Mouse (Mus musculus) myocyte (in vitro differentiated cells): ENCODE measurements around the gene Itpr1. TPM values are rescaled to one million over a fixed set of nuclear protein-coding genes. Genes with fewer than 3 reads are reported as not detected.

Experiments
- H3K27me3 ChIP-seq: one replicate; pipeline ENCODE4 v1.6.1; 2011; ENCODE audit not compliant: control insufficient read depth, insufficient read depth, insufficient read length
- H3K36me3 ChIP-seq: one replicate; pipeline ENCODE4 v1.6.1; 2011; ENCODE audit not compliant: control insufficient read depth, insufficient read depth
- H3K4me2 ChIP-seq: one replicate; pipeline ENCODE4 v1.6.1; 2011; ENCODE audit warnings: low read depth, control low read depth
- H3K4me3 ChIP-seq: one replicate; pipeline ENCODE4 v1.5.1; 2011; ENCODE audit warnings: mild to moderate bottlenecking, control low read depth, moderate library complexity
- H3K79me2 ChIP-seq: one replicate; pipeline ENCODE4 v1.6.1; 2011; ENCODE audit not compliant: control insufficient read depth, insufficient read depth
- H3ac ChIP-seq: one replicate; pipeline ENCODE4 v1.6.1; 2011; ENCODE audit not compliant: control insufficient read depth, insufficient read length
- CEBPB ChIP-seq: IDR thresholded peaks from 2 replicates; pipeline ENCODE4 v1.6.1; 2011; ENCODE audit warnings: mild to moderate bottlenecking, moderate library complexity; ENCODE audit not compliant: poor library complexity, insufficient read depth, severe bottlenecking
- E2F4 ChIP-seq: IDR thresholded peaks from one replicate; pipeline ENCODE4 v1.6.1; 2011; ENCODE audit warnings: mild to moderate bottlenecking, control low read depth, moderate library complexity; ENCODE audit not compliant: insufficient read depth
- MAX ChIP-seq: IDR thresholded peaks from one replicate; pipeline ENCODE4 v1.6.1; 2011; ENCODE audit warnings: low read depth, mild to moderate bottlenecking, control low read depth
- MYOD1 ChIP-seq, 3 experiments: IDR thresholded peaks; one replicate each; pipeline ENCODE4 v1.6.1; 2011; ENCODE audit warnings: control low read depth in 2 of 3, low read depth in 2 of 3, mild to moderate bottlenecking in 2 of 3, moderate library complexity in 1 of 3; ENCODE audit not compliant: insufficient read length in 2 of 3, control insufficient read depth in 1 of 3
- MYOG ChIP-seq, 3 experiments: IDR thresholded peaks; one replicate each; pipeline ENCODE4 v1.6.1; 2011; ENCODE audit warnings: control low read depth in 2 of 3, low read depth in 2 of 3, mild to moderate bottlenecking in 2 of 3; ENCODE audit not compliant: insufficient read length in 2 of 3, control insufficient read depth in 1 of 3, insufficient read depth in 1 of 3
- POLR2A ChIP-seq: IDR thresholded peaks from one replicate; pipeline ENCODE4 v1.6.1; 2011; ENCODE audit warnings: low read depth, mild to moderate bottlenecking, control low read depth, moderate library complexity; ENCODE audit not compliant: insufficient read length
- POLR2AphosphoS2 ChIP-seq: IDR thresholded peaks from one replicate; pipeline ENCODE4 v1.6.1; 2011; ENCODE audit warnings: low read depth, control low read depth; ENCODE audit not compliant: insufficient read length
- REST ChIP-seq: IDR thresholded peaks from one replicate; pipeline ENCODE4 v1.6.1; 2011; ENCODE audit warnings: mild to moderate bottlenecking, control low read depth, moderate library complexity; ENCODE audit not compliant: insufficient read depth, insufficient read length
- SRF ChIP-seq: IDR thresholded peaks from one replicate; pipeline ENCODE4 v1.6.1; 2011; ENCODE audit warnings: low read depth; ENCODE audit not compliant: control insufficient read depth, insufficient read length
- TCF12 ChIP-seq: IDR thresholded peaks from one replicate; pipeline ENCODE4 v1.6.1; 2011; ENCODE audit warnings: mild to moderate bottlenecking, control low read depth; ENCODE audit not compliant: poor library complexity, insufficient read depth, severe bottlenecking
- TCF3 ChIP-seq: IDR thresholded peaks from one replicate; pipeline ENCODE4 v1.6.1; 2011; ENCODE audit warnings: low read depth, control low read depth; ENCODE audit not compliant: insufficient read length
- USF1 ChIP-seq: IDR thresholded peaks from one replicate; pipeline ENCODE4 v1.6.1; 2011; ENCODE audit warnings: low read depth, mild to moderate bottlenecking, control low read depth, moderate library complexity
- polyA plus RNA-seq: library from polyadenylated mRNA; unstranded; fragments of >200 nt; fragmentation: generic; extraction: Trizol; gene quantifications from one replicate; pipeline ENCODE4 v1.2.1, GENCODE M21; 2012; ENCODE audit warnings: missing spikeins

Gene Itpr1
- polyA plus RNA-seq, 1 experiment, result 3.1 TPM

DNA sequence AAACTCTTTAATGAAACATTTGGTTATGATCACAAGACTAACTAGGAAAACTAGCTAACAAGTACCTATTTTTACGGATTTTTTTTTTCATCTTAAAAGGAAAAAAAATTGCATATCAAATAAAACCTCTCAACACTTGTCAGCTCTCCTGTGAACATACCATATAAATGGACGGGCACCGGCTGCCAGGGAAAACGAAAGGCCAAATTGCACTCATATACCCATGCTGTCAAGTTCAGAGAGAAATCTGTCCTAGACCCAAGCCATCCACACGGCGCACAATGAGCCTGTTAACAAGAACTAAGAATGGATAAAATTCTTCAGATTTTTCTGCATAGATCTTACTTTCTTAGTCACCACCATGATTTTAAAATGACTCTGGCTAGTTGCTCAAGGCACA lies 379.7 kb downstream of the Itpr1 start:
- H3K4me3 ChIP-seq, result no peak overlapping the region
- no peak overlapping the region for H3ac ChIP-seq
- TF ChIP-seq POLR2AphosphoS2 (no peak), CEBPB (no peak), REST (no peak), SRF (no peak), MYOG (IDR thresholded peaks at IDR 0.05; ENCODE audit: control insufficient read depth in 1 of 3, insufficient read depth in 1 of 3, insufficient read length in 2 of 3, low read depth in 2 of 3) (no peak), MYOD1 (IDR thresholded peaks at IDR 0.05; ENCODE audit: control insufficient read depth in 1 of 3, insufficient read length in 2 of 3, low read depth in 2 of 3) (no peak), MAX (no peak), USF1 (no peak)
- H3K4me2 ChIP-seq, result no peak overlapping the region
- H3K27me3 ChIP-seq, result no peaks in the 10 kb centered on the region
- H3K79me2 ChIP-seq, result no peaks in the 10 kb centered on the region
- H3K36me3 ChIP-seq, result no peaks in the 10 kb centered on the region

DNA sequence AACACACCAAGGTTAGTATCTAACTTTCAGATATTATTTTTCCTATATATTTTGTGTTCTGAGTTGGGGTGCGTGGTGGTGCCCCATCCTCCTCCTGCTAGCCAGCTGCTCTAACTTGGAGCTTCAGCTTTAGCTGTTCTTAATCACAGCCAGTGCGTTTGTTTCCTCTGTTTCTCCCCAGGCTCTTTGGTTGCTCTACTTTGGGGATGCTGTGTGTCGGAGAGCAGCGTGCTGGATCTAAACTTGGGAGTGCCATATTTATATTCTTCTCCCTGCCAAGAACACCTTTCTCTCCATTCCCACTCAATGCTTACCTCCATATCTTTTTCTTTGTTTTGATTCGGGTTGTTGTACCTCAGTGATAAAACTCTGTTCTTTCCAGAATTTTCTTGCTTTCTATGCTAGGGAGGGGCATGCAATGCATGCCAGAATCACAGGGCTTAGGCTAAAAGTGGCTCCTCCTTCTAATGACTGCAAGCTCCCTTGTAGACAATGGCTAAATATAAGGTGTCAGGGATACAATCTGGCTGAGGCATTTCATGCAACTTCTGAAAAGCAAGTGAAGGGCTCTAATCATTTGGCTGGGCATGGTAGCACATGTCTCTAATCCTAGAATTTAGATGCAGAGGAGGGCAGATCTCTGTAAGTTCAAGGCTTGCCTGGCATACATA lies 381.4 kb downstream of the Itpr1 start:
- no peak for TF ChIP-seq SRF
- no peak for TF ChIP-seq POLR2AphosphoS2
- TF ChIP-seq MYOD1 (IDR thresholded peaks at IDR 0.05; ENCODE audit: control insufficient read depth in 1 of 3, insufficient read length in 2 of 3, low read depth in 2 of 3), result no peak
- TF ChIP-seq E2F4, result no peak
- TF ChIP-seq MAX, result no peak
- no peak for TF ChIP-seq TCF12
- no peak for TF ChIP-seq MYOG (IDR thresholded peaks at IDR 0.05; ENCODE audit: control insufficient read depth in 1 of 3, insufficient read depth in 1 of 3, insufficient read length in 2 of 3, low read depth in 2 of 3)
- no peak for TF ChIP-seq CEBPB
- TF ChIP-seq USF1, result no peak
- TF ChIP-seq REST, result no peak
- no peak for TF ChIP-seq TCF3
- no peak for TF ChIP-seq POLR2A
- no peaks in the 10 kb centered on the region for H3K27me3 ChIP-seq
- H3K79me2 ChIP-seq, result no peaks in the 10 kb centered on the region
- no peak overlapping the region for H3ac ChIP-seq
- H3K4me3 ChIP-seq, result no peak overlapping the region
- H3K4me2 ChIP-seq, result no peak overlapping the region
- no peaks in the 10 kb centered on the region for H3K36me3 ChIP-seq

DNA sequence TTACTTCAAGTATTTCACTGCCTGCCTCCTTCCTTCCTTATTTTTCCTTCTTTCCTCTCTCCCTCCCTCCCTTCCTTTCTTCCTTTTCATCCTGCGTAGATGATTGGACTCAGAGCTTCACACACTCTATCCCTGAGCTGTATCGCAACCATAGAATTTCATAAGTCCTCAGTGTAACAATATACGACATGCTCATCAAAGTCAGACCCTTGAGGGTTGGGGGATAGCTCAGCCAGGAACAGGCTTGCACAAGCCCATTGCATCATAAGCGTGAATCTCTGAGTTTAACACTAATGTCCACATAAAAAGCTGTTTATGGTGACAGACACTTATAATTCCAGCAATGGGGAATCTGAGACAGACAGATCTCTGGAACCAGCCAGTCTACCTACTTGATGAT lies 385.8 kb downstream of the Itpr1 start:
- no peak overlapping the region for H3K4me3 ChIP-seq
- no peaks in the 10 kb centered on the region for H3K79me2 ChIP-seq
- H3K4me2 ChIP-seq, result no peak overlapping the region
- TF ChIP-seq REST, result no peak
- TF ChIP-seq POLR2A, result no peak
- TF ChIP-seq TCF12, result no peak
- no peak for TF ChIP-seq SRF
- TF ChIP-seq POLR2AphosphoS2, result no peak
- TF ChIP-seq MYOD1 (IDR thresholded peaks at IDR 0.05; ENCODE audit: control insufficient read depth in 1 of 3, insufficient read length in 2 of 3, low read depth in 2 of 3), result no peak
- no peak for TF ChIP-seq CEBPB
- no peak for TF ChIP-seq MYOG (IDR thresholded peaks at IDR 0.05; ENCODE audit: control insufficient read depth in 1 of 3, insufficient read depth in 1 of 3, insufficient read length in 2 of 3, low read depth in 2 of 3)
- TF ChIP-seq MAX, result no peak
- H3K36me3 ChIP-seq, result no peaks in the 10 kb centered on the region
- H3K27me3 ChIP-seq, result no peaks in the 10 kb centered on the region
- no peak overlapping the region for H3ac ChIP-seq

DNA sequence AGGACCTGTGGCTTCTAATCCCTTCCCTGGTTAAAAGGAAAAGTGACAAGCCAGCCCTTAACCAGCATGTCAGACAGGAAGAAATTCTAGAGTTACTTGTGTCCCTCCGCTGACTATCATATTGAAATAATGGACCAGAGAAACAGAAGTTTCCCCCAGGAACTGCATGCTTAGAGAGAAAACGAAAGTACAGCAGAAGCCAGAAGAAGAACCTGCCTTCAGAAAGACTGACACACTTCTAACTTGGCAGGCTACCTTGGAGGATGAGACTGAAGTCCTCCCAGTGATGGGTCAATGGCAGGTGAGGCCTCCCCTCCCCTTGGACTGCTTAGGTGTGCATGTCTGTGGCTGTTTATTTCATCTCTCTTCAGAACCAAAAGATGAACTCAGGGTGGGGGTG lies 386.4 kb downstream of the Itpr1 start:
- TF ChIP-seq POLR2AphosphoS2 (no peak), SRF (no peak), USF1 (no peak), TCF12 (no peak), TCF3 (no peak), REST (no peak), E2F4 (no peak), MYOG (IDR thresholded peaks at IDR 0.05; ENCODE audit: control insufficient read depth in 1 of 3, insufficient read depth in 1 of 3, insufficient read length in 2 of 3, low read depth in 2 of 3) (no peak), MAX (no peak), POLR2A (no peak), CEBPB (no peak), MYOD1 (IDR thresholded peaks at IDR 0.05; ENCODE audit: control insufficient read depth in 1 of 3, insufficient read length in 2 of 3, low read depth in 2 of 3) (no peak)
- Histone ChIP-seq H3K27me3 (no peaks in the 10 kb centered on the region), H3ac (no peak overlapping the region), H3K36me3 (no peaks in the 10 kb centered on the region), H3K4me2 (peak overlapping the region; percentile 50), H3K4me3 (no peak overlapping the region), H3K79me2 (no peaks in the 10 kb centered on the region)

Other genes with a start within 250 kb of the Itpr1 start
- 1.7 TPM for gene Setmar, start 148.1 kb upstream of the Itpr1 start, polyA plus RNA-seq
- gene Sumf1, start 27.5 kb upstream of the Itpr1 start, polyA plus RNA-seq, result 14.9 TPM